Mouse (Mus musculus) neural tube, embryonic 13.5 days (tissue): ENCODE data around the gene Rnf225. TPM values are rescaled to one million over a fixed set of nuclear protein-coding genes. Genes with fewer than 3 reads are reported as not detected.
"Not testable (repeated sequence)": the region's sequence is repeated elsewhere in the genome, so short reads cannot be mapped to it uniquely, and the experiment has no call there.

Experiments
- ATAC-seq: fragments of 200-750 bp; cut with Nextera tagmentation; 2 replicates; pipeline ENCODE4 v1.8.0; 2017; ENCODE audit warnings: low read depth, mild to moderate bottlenecking, moderate TSS enrichment, moderate library complexity
- H3K27ac ChIP-seq: fragments of 300-500 bp; sonication (generic); replicated peaks from 2 replicates; pipeline ENCODE4 v1.5.1; 2015; ENCODE audit warnings: moderate library complexity, mild to moderate bottlenecking, inconsistent platforms
- H3K27me3 ChIP-seq: fragments of 300-500 bp; sonication (generic); 2 replicates; pipeline ENCODE4 v1.6.1; 2015; ENCODE audit warnings: mild to moderate bottlenecking, inconsistent platforms
- H3K36me3 ChIP-seq: fragments of 300-500 bp; sonication (generic); 2 replicates; pipeline ENCODE4 v1.6.1; 2015; ENCODE audit warnings: mild to moderate bottlenecking, inconsistent platforms
- H3K4me1 ChIP-seq: fragments of 300-500 bp; sonication (generic); replicated peaks from 2 replicates; pipeline ENCODE4 v1.6.1; 2015; ENCODE audit warnings: inconsistent platforms
- H3K4me2 ChIP-seq: fragments of 300-500 bp; sonication (generic); 2 replicates; pipeline ENCODE4 v1.6.1; 2015; ENCODE audit warnings: inconsistent platforms, mild to moderate bottlenecking, moderate library complexity
- H3K4me3 ChIP-seq: fragments of 300-500 bp; sonication (generic); 2 replicates; pipeline ENCODE4 v1.5.1; 2015; ENCODE audit warnings: mild to moderate bottlenecking, inconsistent platforms
- H3K9ac ChIP-seq: fragments of 300-500 bp; sonication (generic); 2 replicates; pipeline ENCODE4 v1.6.1; 2015; ENCODE audit warnings: moderate library complexity, mild to moderate bottlenecking, inconsistent platforms
- H3K9me3 ChIP-seq: fragments of 300-500 bp; sonication (generic); 2 replicates; pipeline ENCODE4 v1.6.1; 2016; ENCODE audit warnings: inconsistent platforms
- WGBS: fragments of 180-500 bp; shearing (Covaris S2); methylation state at CpG from one replicate; pipeline ENCODE4 v1.1.7; 2015; 5-methylcytosine and 5-hydroxymethylcytosine counted together
- polyA plus RNA-seq: library from polyadenylated mRNA; unstranded; fragments of >200 nt; fragmentation: Nextera tagmentation; extraction: Ambion mirVana; gene quantifications from 2 replicates; pipeline ENCODE4 v1.2.1, GENCODE M21; 2015

Rnf225 gene
- polyA plus RNA-seq, 1 experiment from 2014 or later, result 0.45 TPM

DNA sequence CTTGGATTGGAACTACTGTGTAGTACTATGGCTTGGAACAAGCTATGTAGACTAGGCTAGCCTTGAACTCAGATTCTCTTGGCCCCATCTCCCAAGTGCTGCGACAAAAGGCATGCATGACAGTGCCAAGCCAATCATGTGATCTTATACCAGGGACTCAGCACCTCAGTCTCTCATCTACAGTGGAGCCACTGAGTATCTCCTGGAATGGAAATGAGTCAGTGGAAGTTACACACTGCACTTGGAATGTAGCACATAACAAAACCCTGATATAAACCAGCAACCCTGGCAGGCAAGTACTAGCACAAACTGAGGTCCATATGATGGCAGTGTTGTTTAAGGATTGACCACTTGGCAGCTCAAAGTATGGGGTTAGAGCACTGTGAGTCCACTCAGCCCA is 22.1 kb upstream of the Rnf225 start:
- Histone ChIP-seq H3K36me3 (peaks cover 68% of the 10 kb centered on the region), H3K9me3 (no peaks in the 10 kb centered on the region)
- WGBS, result 97% methylated on average over 1 of the region's 1 CpGs

DNA sequence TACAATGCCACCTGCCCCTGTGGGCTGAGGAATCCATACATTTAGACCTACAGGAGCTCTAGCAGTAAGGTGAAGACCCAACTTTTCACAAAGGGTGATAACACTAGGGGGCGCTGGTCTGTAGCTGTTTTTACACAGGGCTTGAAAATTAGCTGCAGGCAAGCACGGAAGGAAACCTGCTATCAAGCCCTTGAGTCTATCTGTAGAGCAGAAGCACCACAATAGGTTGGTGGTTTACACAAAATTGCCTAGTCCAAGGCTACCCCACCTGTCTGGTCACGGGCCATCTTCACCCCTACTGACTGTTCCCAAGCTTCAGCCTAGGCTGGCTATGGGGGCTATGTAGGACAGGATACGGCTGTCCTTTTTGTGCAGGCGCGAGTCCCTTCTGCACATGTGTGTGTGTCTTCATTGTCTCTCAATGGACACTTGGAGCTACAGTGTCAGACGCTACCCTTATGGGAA is 17.7 kb upstream of the Rnf225 start:
- Histone ChIP-seq H3K9ac (peak overlapping the region; percentile 76), H3K27ac (peak overlapping the region; percentile 93), H3K4me1 (0 out of 2 replicates have a peak, but pooled peaks cover 14% of the 10 kb centered on the region), H3K9me3 (no peaks in the 10 kb centered on the region), H3K4me2 (peak overlapping the region; percentile 60), H3K27me3 (no peaks in the 10 kb centered on the region), H3K36me3 (peaks cover 47% of the 10 kb centered on the region), H3K4me3 (peak overlapping the region; percentile 52)
- 44% methylated on average over 7 of the region's 7 CpGs for WGBS
- ATAC-seq, result peak; percentile 48

More for the DNA sequence above, 22.1 kb upstream of the Rnf225 start:
- H3K27ac ChIP-seq, result no peak overlapping the region
- no peak for ATAC-seq
- H3K9ac ChIP-seq, result no peak overlapping the region
- no peak overlapping the region for H3K4me2 ChIP-seq
- H3K4me3 ChIP-seq, result no peak overlapping the region
- H3K4me1 ChIP-seq, result peaks cover 10% of the 10 kb centered on the region; the same call in 1 of the 2 replicates
- H3K27me3 ChIP-seq, result no peaks in the 10 kb centered on the region

DNA sequence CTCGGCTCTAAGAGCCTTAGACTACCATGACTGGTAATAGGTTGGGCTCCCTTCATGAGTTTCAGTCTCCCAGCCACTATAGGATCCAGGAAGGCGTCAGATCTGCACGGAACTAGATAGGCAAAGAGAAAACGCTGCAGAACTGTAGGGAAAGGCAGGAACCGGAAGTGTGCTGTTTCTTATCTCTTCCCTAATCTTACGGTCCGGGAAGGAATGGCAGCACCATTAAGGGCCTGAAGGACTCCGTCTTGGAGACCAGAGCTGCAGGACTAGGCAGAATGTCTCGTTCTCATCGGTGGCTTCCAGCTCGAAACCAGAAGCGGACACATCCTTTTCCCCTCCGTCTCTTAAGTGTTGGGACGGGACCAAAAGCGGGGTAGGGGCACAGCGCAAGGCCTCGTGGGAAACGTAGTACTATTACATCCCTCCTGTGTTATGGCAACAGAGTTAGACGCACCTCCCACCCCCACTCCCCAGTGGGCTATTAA is 17.0 kb upstream of the Rnf225 start:
- WGBS, result 12% methylated on average over 19 of the region's 19 CpGs
- Histone ChIP-seq H3K36me3 (peaks cover 40% of the 10 kb centered on the region), H3K27ac (peak overlapping the region; percentile 93), H3K4me3 (peak overlapping the region; percentile 52), H3K9me3 (no peaks in the 10 kb centered on the region), H3K27me3 (no peaks in the 10 kb centered on the region), H3K9ac (peak overlapping the region; percentile 76), H3K4me2 (peak overlapping the region; percentile 60), H3K4me1 (0 out of 2 replicates have a peak, but pooled peaks cover 14% of the 10 kb centered on the region)
- ATAC-seq, result peak; percentile 87

DNA sequence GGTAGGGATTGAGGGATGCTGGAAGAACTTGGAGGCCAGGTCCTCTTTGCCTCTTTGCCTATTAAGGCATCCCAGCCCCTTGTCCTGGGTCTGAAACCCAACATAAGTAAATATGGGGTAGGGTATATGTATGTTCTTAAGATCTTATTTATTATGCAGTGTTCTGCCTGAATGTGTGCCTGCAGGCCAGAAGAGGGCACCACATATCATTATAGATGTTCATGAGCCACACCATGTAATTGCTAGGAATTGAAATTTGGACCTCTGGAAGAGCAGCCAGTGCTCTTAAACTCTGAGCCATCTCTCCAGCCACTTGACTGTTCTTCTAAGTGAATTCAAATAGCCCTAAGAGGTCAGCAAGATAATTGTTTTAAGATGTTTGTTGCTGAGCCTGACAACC is 13.7 kb upstream of the Rnf225 start:
- H3K36me3 ChIP-seq, result peaks cover 7% of the 10 kb centered on the region
- no peak overlapping the region for H3K4me3 ChIP-seq
- no peak for ATAC-seq
- 0 out of 2 replicates have a peak, but pooled peaks cover 14% of the 10 kb centered on the region for H3K4me1 ChIP-seq
- no peak overlapping the region for H3K9ac ChIP-seq
- H3K27me3 ChIP-seq, result no peaks in the 10 kb centered on the region
- no peak overlapping the region for H3K27ac ChIP-seq
- no peaks in the 10 kb centered on the region for H3K9me3 ChIP-seq
- H3K4me2 ChIP-seq, result no peak overlapping the region

DNA sequence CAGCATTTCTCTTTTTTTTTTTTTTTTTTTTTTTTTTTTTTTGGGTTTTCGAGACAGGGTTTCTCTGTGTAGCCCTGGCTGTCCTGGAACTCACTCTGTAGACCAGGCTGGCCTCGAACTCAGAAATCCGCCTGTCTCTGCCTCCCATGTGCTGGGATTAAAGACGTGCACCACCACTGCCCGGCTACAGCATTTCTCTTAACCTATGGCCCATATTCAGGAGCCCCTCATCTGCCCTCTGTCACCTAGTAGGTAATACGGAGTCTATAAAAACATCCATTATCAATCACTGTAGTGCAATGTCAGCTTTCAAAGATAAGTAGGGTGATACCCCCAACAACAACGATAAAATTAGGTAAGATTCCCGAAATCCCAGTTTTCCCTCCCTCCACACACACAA is 6.7 kb upstream of the Rnf225 start:
- 91% methylated on average over 7 of the region's 8 CpGs for WGBS
- not testable (repeated sequence) for ATAC-seq, H3K4me3 ChIP-seq, H3K9ac ChIP-seq, H3K27me3 ChIP-seq, H3K9me3 ChIP-seq, H3K27ac ChIP-seq
- Histone ChIP-seq H3K36me3 (peaks cover 24% of the 10 kb centered on the region), H3K4me2 (0 out of 2 replicates have a peak overlapping the region, but pooled peaks have one; percentile 91), H3K4me1 (peaks cover 14% of the 10 kb centered on the region)

DNA sequence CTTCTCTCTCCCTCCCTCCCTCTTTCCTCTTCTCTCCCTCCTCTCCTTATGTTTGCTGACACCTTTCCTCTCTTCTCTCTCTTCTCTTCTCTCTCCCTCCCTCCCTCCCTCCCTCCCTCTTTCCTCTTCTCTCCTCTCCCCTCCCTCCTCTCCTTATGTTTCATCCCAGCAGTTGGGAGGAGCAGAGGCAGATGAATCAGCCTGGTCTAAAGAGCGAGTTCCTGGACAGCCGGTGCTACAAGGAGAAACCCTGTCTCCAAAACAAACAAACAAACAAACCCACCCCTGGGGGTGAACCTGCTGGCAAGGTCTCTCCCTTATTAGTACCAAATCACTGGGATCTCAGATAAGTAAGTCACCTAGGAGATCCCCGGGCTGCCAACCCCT is 5.9 kb upstream of the Rnf225 start:
- H3K9ac ChIP-seq, result peak overlapping the region; percentile 90
- H3K9me3 ChIP-seq, result no peaks in the 10 kb centered on the region
- WGBS, result 0% methylated on average over 3 of the region's 3 CpGs
- ATAC-seq, result peak; percentile 32; the same call in 1 of the 2 replicates
- H3K27me3 ChIP-seq, result peaks cover 17% of the 10 kb centered on the region
- peak overlapping the region; percentile 91 for H3K4me2 ChIP-seq
- peaks cover 14% of the 10 kb centered on the region for H3K4me1 ChIP-seq
- H3K36me3 ChIP-seq, result peaks cover 32% of the 10 kb centered on the region
- peak overlapping the region; percentile 95 for H3K27ac ChIP-seq
- H3K4me3 ChIP-seq, result peak overlapping the region; percentile 78

DNA sequence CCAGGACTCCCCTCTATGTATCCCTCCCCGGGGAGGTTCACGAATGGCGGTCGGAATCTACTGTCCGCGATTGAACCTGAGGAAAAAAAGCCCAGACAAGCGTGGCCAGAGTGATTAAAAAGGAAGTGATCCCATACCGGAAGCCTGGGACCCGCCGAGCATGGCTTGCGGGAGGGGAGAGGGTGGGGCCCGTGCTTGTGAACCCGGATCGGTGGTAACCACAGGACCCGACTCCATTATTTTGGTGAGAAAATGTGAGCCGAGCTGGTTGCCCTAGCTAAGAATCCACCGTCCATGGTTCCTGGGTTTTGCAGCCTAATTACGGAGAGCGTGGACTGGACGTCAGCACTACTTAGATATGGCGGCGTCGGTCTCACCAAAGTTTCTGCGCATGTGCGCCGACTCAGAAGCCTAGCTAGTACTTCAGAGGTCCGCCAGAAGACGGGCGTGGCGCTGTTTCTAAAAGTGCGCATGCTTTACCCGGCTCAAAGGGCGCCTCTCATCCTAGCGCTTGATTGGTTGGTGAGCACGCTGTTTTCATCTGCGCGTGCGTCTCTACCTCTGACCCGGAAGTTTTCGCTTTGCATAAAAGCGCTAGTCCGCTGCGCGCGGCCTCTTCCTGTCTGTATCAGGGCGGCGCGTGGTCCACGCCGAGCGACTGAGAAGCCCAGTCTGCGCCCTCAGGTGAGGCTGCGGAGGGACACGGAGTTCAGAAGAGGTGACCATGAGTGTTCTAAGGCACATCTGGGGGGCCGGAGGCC is 5.3 kb upstream of the Rnf225 start, which contains the start of gene Rps5:
Gene Rps5, plus strand, starts transcription at position 586 of the 761 bp plus-strand sequence.
- under 1% methylated on average over 55 of the region's 55 CpGs for WGBS
- peak within 1 kb of the TSS; percentile 95 for H3K27ac ChIP-seq
- H3K27me3 ChIP-seq, result peaks cover 23% of the 10 kb centered on the region
- H3K4me1 ChIP-seq, result peaks cover 14% of the 10 kb centered on the region
- no peaks in the 10 kb centered on the region for H3K9me3 ChIP-seq
- peak within 1 kb of the TSS; percentile 91 for H3K4me2 ChIP-seq
- ATAC-seq, result peak; percentile 99
- H3K4me3 ChIP-seq, result peak within 1 kb of the TSS; percentile 78
- peaks cover 38% of the 10 kb centered on the region for H3K36me3 ChIP-seq
- H3K9ac ChIP-seq, result peak within 1 kb of the TSS; percentile 90

DNA sequence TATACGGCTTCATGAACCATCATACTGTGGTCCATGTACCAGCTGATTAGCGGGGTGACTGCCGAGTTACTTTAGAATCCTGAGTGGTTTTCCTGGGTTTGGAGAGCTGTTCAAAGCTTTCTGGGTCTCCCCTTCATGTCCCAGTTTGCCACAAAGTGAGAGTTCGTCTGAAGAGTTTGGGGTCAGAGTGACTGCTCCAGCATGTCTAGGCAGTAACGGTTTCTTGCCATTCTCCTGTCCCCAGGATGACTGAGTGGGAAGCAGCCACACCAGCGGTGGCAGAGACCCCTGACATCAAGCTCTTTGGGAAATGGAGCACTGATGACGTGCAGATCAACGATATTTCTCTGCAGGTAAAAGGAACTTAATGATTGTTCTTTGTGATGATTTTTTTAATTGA is 4.5 kb upstream of the Rnf225 start:
- no peak for ATAC-seq
- peak overlapping the region; percentile 78 for H3K4me3 ChIP-seq
- no peaks in the 10 kb centered on the region for H3K9me3 ChIP-seq
- H3K27ac ChIP-seq, result no peak overlapping the region
- peaks cover 46% of the 10 kb centered on the region for H3K36me3 ChIP-seq
- H3K4me1 ChIP-seq, result peaks cover 16% of the 10 kb centered on the region
- WGBS, result 7% methylated on average over 8 of the region's 8 CpGs
- H3K27me3 ChIP-seq, result peaks cover 31% of the 10 kb centered on the region
- H3K9ac ChIP-seq, result peak overlapping the region; percentile 86
- peak overlapping the region; percentile 80 for H3K4me2 ChIP-seq

DNA sequence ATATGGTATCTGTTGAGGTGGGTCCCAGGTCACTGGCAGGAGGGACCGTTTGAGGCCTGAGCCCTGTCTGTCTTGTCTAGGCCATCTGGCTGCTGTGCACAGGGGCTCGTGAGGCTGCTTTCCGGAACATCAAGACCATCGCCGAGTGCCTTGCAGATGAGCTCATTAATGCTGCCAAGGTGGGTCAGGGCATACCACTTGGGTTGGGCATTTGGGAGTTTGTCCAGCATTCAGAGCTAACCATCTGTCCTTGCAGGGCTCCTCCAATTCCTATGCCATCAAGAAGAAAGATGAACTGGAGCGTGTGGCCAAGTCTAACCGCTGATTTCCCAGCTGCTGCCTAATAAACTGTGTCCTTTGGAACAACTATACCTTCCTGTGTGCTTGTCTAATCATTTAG is 900 bp upstream of the Rnf225 start:
- peaks cover 56% of the 10 kb centered on the region for H3K36me3 ChIP-seq
- H3K9ac ChIP-seq, result no peak overlapping the region
- no peaks in the 10 kb centered on the region for H3K9me3 ChIP-seq
- no peak overlapping the region for H3K4me2 ChIP-seq
- WGBS, result 87% methylated on average over 7 of the region's 7 CpGs
- H3K27ac ChIP-seq, result no peak overlapping the region
- H3K4me1 ChIP-seq, result peaks cover 18% of the 10 kb centered on the region
- no peak for ATAC-seq
- H3K27me3 ChIP-seq, result peaks cover 47% of the 10 kb centered on the region
- no peak overlapping the region for H3K4me3 ChIP-seq

DNA sequence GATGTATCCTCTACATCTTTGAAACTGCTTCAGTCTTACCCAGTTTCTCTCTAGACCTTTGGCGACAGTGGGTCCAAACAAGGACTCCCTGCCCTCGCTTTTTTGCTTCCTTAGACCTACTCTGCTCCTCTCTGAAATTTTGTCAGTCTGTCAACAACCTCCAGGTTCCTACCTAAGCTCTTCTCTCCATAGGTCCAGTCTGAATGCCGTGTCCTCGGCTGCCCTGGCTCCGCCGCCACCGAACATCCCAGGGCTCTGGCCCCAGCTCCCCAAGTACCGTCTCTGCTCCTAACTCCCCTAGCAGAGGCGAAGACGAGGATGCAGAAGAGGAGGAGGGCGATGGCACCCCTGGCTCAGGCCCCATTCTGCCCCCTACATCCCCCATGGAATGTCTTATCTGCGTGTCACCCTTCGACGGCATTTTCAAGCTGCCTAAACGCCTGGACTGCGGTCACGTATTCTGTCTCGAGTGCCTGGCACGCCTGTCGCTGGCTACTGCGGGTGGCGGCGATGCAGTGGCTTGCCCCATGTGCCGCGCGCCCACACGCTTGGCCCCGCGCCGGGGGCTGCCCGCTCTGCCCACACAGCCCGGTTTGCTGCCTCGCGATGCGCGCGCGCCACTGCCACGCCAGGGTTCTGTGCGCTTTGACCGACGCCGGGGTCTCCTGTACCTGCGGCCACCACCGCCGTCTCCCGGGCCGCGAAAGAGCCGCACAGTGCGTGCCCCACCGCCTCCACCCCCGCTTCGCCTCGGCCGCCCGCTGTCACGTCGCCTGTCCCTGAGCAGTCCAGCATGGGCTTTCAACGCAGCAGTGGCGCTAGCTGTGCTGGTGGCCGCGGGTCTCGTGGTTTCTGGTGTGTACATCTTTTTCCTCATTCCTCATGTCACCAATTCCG is 725 bp downstream of the Rnf225 start:
- no peak overlapping the region for H3K27ac ChIP-seq
- H3K4me3 ChIP-seq, result peak overlapping the region; percentile 29
- peak overlapping the region; percentile 53 for H3K4me2 ChIP-seq
- peaks cover 14% of the 10 kb centered on the region for H3K4me1 ChIP-seq
- H3K36me3 ChIP-seq, result peaks cover 56% of the 10 kb centered on the region
- peaks cover 47% of the 10 kb centered on the region for H3K27me3 ChIP-seq
- 3% methylated on average over 65 of the region's 65 CpGs for WGBS
- ATAC-seq, result peak; percentile 38; the same call in 1 of the 2 replicates
- H3K9ac ChIP-seq, result peak overlapping the region; percentile 63
- H3K9me3 ChIP-seq, result no peaks in the 10 kb centered on the region

DNA sequence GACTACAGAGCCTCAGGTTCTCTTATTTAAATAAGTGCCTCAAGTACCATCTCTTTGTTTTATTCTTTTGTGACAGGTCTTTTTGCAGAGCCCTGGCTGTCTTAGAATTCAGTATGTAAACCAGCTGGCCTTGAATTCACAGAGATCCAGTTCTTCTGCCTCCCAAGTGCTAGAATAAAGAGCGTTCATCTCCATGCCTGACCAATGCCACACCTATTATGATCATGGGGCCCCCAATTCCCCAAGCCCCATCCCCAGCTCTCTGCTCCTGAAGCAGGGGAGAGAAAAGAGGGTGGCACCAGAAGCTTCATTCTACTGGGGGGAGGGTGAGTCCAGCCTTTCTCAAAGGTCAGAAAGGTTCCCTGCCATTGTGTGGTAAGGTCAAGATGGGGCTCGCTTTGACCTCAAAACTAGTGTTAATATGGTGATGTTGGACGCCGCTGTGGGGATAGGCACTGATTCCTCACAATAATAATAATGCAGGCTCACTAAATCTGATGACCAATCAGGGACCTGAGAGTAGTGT is 6.5 kb downstream of the Rnf225 start:
- no peak overlapping the region for H3K4me3 ChIP-seq
- H3K27me3 ChIP-seq, result 0 out of 2 replicates have a peak, but pooled peaks cover 6% of the 10 kb centered on the region
- WGBS, result 65% methylated on average over 4 of the region's 4 CpGs
- H3K27ac ChIP-seq, result no peak overlapping the region
- H3K4me2 ChIP-seq, result no peak overlapping the region
- no peaks in the 10 kb centered on the region for H3K9me3 ChIP-seq
- H3K4me1 ChIP-seq, result no peaks in the 10 kb centered on the region
- peaks cover 9% of the 10 kb centered on the region; the same call in 1 of the 2 replicates for H3K36me3 ChIP-seq
- H3K9ac ChIP-seq, result no peak overlapping the region
- ATAC-seq, result no peak
